Mouse (Mus musculus) forebrain, postnatal 0 days (tissue): Measurements from ENCODE around the gene Cbx2. TPM values are rescaled to one million over a fixed set of nuclear protein-coding genes. Genes with fewer than 3 reads are reported as not detected.

Experiments used
- ATAC-seq: fragments of 200-750 bp; cut with Nextera tagmentation; 2 replicates; pipeline ENCODE4 v1.8.0; 2017; ENCODE audit warnings: mild to moderate bottlenecking, moderate library complexity
- DNase-seq: peaks from one replicate; pipeline ENCODE4 v3.0.0-alpha.2; 2015
- H3K27ac ChIP-seq: fragments of 300-500 bp; sonication (generic); 2 replicates; pipeline ENCODE4 v1.5.1; 2014; ENCODE audit warnings: low read depth, mild to moderate bottlenecking, antibody characterized with exemption, low read length, moderate library complexity, mixed read lengths
- H3K27me3 ChIP-seq: fragments of 300-500 bp; sonication (generic); 2 replicates; pipeline ENCODE4 v1.6.1; 2014; ENCODE audit warnings: mild to moderate bottlenecking, low read length, mixed read lengths; ENCODE audit not compliant: insufficient read depth
- H3K36me3 ChIP-seq: fragments of 300-500 bp; sonication (generic); 2 replicates; pipeline ENCODE4 v1.6.1; 2014; ENCODE audit warnings: mild to moderate bottlenecking, moderate library complexity; ENCODE audit not compliant: insufficient read depth
- H3K4me1 ChIP-seq: fragments of 300-500 bp; sonication (generic); 2 replicates; pipeline ENCODE4 v1.6.1; 2014; ENCODE audit warnings: antibody characterized with exemption; ENCODE audit not compliant: insufficient read depth
- H3K4me2 ChIP-seq: fragments of 300-500 bp; sonication (generic); 2 replicates; pipeline ENCODE4 v1.6.1; 2014; ENCODE audit warnings: low read depth, mild to moderate bottlenecking, moderate library complexity
- H3K4me3 ChIP-seq: fragments of 300-500 bp; sonication (generic); 2 replicates; pipeline ENCODE4 v1.5.1; 2014; ENCODE audit warnings: low read depth, low read length, mixed read lengths
- H3K9ac ChIP-seq: fragments of 300-500 bp; sonication (generic); 2 replicates; pipeline ENCODE4 v1.6.1; 2014; ENCODE audit warnings: mild to moderate bottlenecking
- H3K9me3 ChIP-seq: fragments of 300-500 bp; sonication (generic); 2 replicates; pipeline ENCODE4 v1.6.1; 2016; ENCODE audit warnings: low read length
- CTCF ChIP-seq: sonication (generic); IDR thresholded peaks from 2 replicates; pipeline ENCODE4 v1.5.1; 2016; ENCODE audit warnings: antibody characterized with exemption, control low read depth, low read depth
- WGBS: fragments of 180-500 bp; shearing (Covaris S2); extraction: QIAGEN DNeasy Blood & Tissue Kit; methylation state at CpG from one replicate; pipeline ENCODE4 v1.1.7; 2014; 5-methylcytosine and 5-hydroxymethylcytosine counted together
- polyA plus RNA-seq: library from polyadenylated mRNA; unstranded; fragments of >200 nt; fragmentation: Nextera tagmentation; extraction: Ambion mirVana; gene quantifications from 2 replicates; pipeline ENCODE4 v1.2.1, GENCODE M21; 2015
- total RNA-seq: library from RNA; depleted of rRNA; stranded (reverse); fragments of >200 nt; gene quantifications from 2 replicates; pipeline ENCODE4 v1.2.3, GENCODE M21; 2014

Cbx2 gene
- total and polyA plus RNA-seq, 2 experiments from 2014 or later: 6.4 to 15.2 TPM

- TF ChIP-seq CTCF: peak; percentile 57
- Histone ChIP-seq H3K4me3 (peak overlapping the region; percentile 57), H3K4me2 (peak overlapping the region; percentile 92), H3K9ac (peak overlapping the region; percentile 93), H3K4me1 (peaks cover 36% of the 10 kb centered on the region), H3K27me3 (peaks cover 45% of the 10 kb centered on the region), H3K9me3 (no peaks in the 10 kb centered on the region), H3K27ac (peak overlapping the region; percentile 94), H3K36me3 (no peaks in the 10 kb centered on the region)
- peak; percentile 94 for ATAC-seq
- peak; percentile 98 for DNase-seq
- WGBS: under 1% methylated on average over 42 of the region's 42 CpGs
Measured at GRCm38 (mm10) chr11:119053257-119053670, 30.5 kb downstream of the Cbx2 start.

- TF ChIP-seq CTCF: no peak
- DNase-seq: peak; percentile 91
- H3K27ac ChIP-seq: peak overlapping the region; percentile 94
- H3K4me3 ChIP-seq: peak overlapping the region; percentile 57
- H3K4me1 ChIP-seq: peaks cover 38% of the 10 kb centered on the region
- peaks cover 41% of the 10 kb centered on the region for H3K27me3 ChIP-seq
- no peaks in the 10 kb centered on the region for H3K36me3 ChIP-seq
- peak overlapping the region; percentile 93 for H3K9ac ChIP-seq
- no peaks in the 10 kb centered on the region for H3K9me3 ChIP-seq
- peak overlapping the region; percentile 92 for H3K4me2 ChIP-seq
- ATAC-seq: peak; percentile 70
- WGBS: under 1% methylated on average over 34 of the region's 35 CpGs
Measured at GRCm38 (mm10) chr11:119053738-119054350, 31.1 kb downstream of the Cbx2 start.

DNA sequence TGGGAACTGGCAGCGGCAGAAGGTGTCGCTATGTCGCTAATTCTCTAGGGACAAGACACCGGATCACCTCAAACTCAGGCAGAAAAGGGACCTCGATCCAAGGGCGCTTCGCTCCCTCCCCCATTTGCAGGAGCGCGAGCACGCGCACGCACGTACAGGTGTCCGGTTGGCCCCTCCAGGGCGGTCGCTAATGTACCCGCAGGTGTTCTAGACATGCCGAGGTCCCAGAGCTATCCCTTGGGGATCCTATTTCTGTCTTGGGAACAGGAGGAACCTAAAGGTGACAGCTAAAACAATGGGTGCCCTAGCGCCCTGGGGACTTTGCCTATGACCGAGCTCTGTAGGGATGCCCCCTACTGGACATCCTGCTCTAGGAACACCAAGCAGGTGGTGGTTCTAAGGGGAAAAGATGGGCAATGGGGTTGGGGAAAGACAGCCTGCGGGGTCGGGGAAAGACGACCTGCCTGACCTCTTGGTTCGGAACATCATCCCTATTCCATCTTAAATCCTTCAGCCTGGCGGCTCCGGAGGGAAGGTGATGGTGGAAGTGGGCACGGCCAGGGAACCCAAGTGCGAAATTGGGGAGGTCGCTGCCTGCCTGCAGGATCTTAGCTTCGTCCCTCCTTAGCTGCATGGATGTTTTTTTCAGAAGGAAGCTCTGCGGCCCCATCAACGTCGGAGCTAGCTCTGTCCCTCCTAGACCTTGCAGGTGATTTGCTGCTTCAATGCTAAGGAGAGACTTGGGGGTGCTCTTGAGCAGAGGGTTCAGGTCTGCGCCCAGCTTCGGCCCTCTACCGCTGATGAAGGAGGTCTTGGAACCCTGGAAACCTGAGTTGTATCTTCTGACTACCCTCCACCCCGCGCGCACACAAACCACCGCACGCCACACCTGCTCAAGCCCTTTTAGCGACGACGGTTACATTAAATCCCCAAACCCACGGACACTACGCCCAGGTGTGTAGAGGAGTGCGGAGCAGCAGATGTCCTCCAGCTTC lies 31.9 kb downstream of the Cbx2 start:
- TF ChIP-seq CTCF: peak; percentile 66
- H3K4me1 ChIP-seq: peaks cover 38% of the 10 kb centered on the region

GRCm38 (mm10) chr11:119055571-119056131 lies 32.9 kb downstream of the Cbx2 start:
- no peaks in the 10 kb centered on the region for H3K9me3 ChIP-seq
- ATAC-seq (no peak), DNase-seq (peak; percentile 51)
- H3K36me3 ChIP-seq: no peaks in the 10 kb centered on the region
- H3K4me3 ChIP-seq: peak overlapping the region; percentile 57
- TF ChIP-seq CTCF: no peak
- peaks cover 33% of the 10 kb centered on the region for H3K27me3 ChIP-seq
- H3K27ac ChIP-seq: peak overlapping the region; percentile 94
- peak overlapping the region; percentile 92 for H3K4me2 ChIP-seq
- 2% methylated on average over 32 of the region's 32 CpGs for WGBS
- peaks cover 38% of the 10 kb centered on the region for H3K4me1 ChIP-seq
- H3K9ac ChIP-seq: peak overlapping the region; percentile 93

More for the DNA sequence above, 31.9 kb downstream of the Cbx2 start:
- peak overlapping the region; percentile 57 for H3K4me3 ChIP-seq
- ATAC-seq: no peak
- no peaks in the 10 kb centered on the region for H3K36me3 ChIP-seq
- H3K27me3 ChIP-seq: peaks cover 41% of the 10 kb centered on the region
- peak overlapping the region; percentile 94 for H3K27ac ChIP-seq
- peak overlapping the region; percentile 92 for H3K4me2 ChIP-seq
- DNase-seq: peak; percentile 64
- 3% methylated on average over 47 of the region's 47 CpGs for WGBS
- H3K9ac ChIP-seq: peak overlapping the region; percentile 93
- no peaks in the 10 kb centered on the region for H3K9me3 ChIP-seq

- H3K9ac ChIP-seq: peak overlapping the region; percentile 93
- WGBS: 3% methylated on average over 62 of the region's 65 CpGs
- H3K4me3 ChIP-seq: peak overlapping the region; percentile 57
- H3K9me3 ChIP-seq: no peaks in the 10 kb centered on the region
- H3K36me3 ChIP-seq: no peaks in the 10 kb centered on the region
- H3K27ac ChIP-seq: peak overlapping the region; percentile 91
- TF ChIP-seq CTCF: no peak
- H3K27me3 ChIP-seq: peaks cover 24% of the 10 kb centered on the region
- peak; percentile 87 for DNase-seq
- peak overlapping the region; percentile 92 for H3K4me2 ChIP-seq
- H3K4me1 ChIP-seq: peaks cover 38% of the 10 kb centered on the region
- ATAC-seq: peak; percentile 12
Measured at GRCm38 (mm10) chr11:119056301-119057211, 33.8 kb downstream of the Cbx2 start.

GRCm38 (mm10) chr11:119057291-119057690 lies 34.5 kb downstream of the Cbx2 start:
- 10% methylated on average over 9 of the region's 9 CpGs for WGBS
- peaks cover 17% of the 10 kb centered on the region for H3K27me3 ChIP-seq
- TF ChIP-seq CTCF: no peak
- H3K4me3 ChIP-seq: peak overlapping the region; percentile 57
- H3K27ac ChIP-seq: peak overlapping the region; percentile 91
- DNase-seq: no peak
- peak overlapping the region; percentile 93 for H3K9ac ChIP-seq
- no peaks in the 10 kb centered on the region for H3K36me3 ChIP-seq
- no peak for ATAC-seq
- peak overlapping the region; percentile 92 for H3K4me2 ChIP-seq
- H3K9me3 ChIP-seq: no peaks in the 10 kb centered on the region
- H3K4me1 ChIP-seq: peaks cover 35% of the 10 kb centered on the region
